In the genomic region with DNA sequence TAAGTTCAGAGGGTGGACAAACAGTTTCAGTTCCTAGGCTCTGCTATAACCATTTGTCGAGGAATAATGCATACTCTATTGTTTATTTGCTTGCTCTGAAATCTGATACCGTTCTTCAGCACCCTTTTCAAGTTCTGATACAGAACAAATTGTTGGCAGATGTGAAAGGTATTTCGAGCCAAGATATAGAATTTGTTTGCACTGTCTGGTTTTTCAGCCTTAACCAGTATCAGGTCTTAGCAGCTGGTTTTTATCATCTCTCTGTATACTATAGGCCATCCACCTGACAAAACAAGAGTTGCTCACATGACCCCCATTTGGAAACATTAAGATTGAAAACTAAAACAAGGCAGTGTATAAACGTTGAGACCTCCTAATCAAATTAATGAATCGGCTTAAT, we compare ENCODE assay signal across 20 mouse cellular contexts.
DNase-seq lines count a peak whose midpoint lies in the region; ATAC-seq and TF ChIP-seq lines count a peak whose summit lies in the region.
"Had no signal": no experiment of that assay in that cellular context is flagged by ENCODE, and none has a peak within 500 bp of the region (broad histone marks: within the 10 kb centered on the region; RNA-seq: fewer than 3 reads in every experiment).

No protein-coding gene starts in this region.

- H3K9me3 ChIP-seq in hindbrain, embryonic 11.5 days (ENCODE audit: control insufficient read depth, low read length), result no peaks in the 10 kb centered on the region
- no peaks in the 10 kb centered on the region for H3K9me3 ChIP-seq in hindbrain, postnatal 0 days (ENCODE audit: low read length)
- no peaks in the 10 kb centered on the region for H3K9me3 ChIP-seq in stomach, embryonic 14.5 days (ENCODE audit: control insufficient read depth, low read depth, low read length)
- H3K9me3 ChIP-seq in stomach, postnatal 0 days (ENCODE audit: control insufficient read depth, low read length), result no peaks in the 10 kb centered on the region
- H3K9me3 ChIP-seq in limb, embryonic 12.5 days, result no peaks in the 10 kb centered on the region
- no peaks in the 10 kb centered on the region for H3K9me3 ChIP-seq in hindbrain, embryonic 13.5 days
- H3K9me3 ChIP-seq: embryonic facial prominence, embryonic 13.5 days had no signal

- H3K4me3 ChIP-seq in hindbrain, embryonic 11.5 days (ENCODE audit: low read depth, low read length), result no peak overlapping the region
- no peak overlapping the region for H3K4me3 ChIP-seq in hindbrain, postnatal 0 days (ENCODE audit: low read length)
- no peak overlapping the region for H3K4me3 ChIP-seq in stomach, embryonic 14.5 days (ENCODE audit: low read depth, low read length)
- no peak overlapping the region for H3K4me3 ChIP-seq in stomach, postnatal 0 days (ENCODE audit: low read depth, low read length)
- no peak overlapping the region for H3K4me3 ChIP-seq in limb, embryonic 12.5 days (replicated peaks)
- H3K4me3 ChIP-seq in hindbrain, embryonic 13.5 days, result no peak overlapping the region
- H3K4me3 ChIP-seq: embryonic facial prominence, embryonic 13.5 days had no signal

- no peak overlapping the region for H3K9ac ChIP-seq in hindbrain, embryonic 11.5 days (ENCODE audit: low read depth, low read length)
- no peak overlapping the region for H3K9ac ChIP-seq in hindbrain, postnatal 0 days (replicated peaks; ENCODE audit: low read length)
- H3K9ac ChIP-seq in stomach, embryonic 14.5 days (replicated peaks; ENCODE audit: low read depth, low read length), result no peak overlapping the region
- no peak overlapping the region for H3K9ac ChIP-seq in stomach, postnatal 0 days (ENCODE audit: low read length)
- H3K9ac ChIP-seq in limb, embryonic 12.5 days (replicated peaks), result no peak overlapping the region
- no peak overlapping the region for H3K9ac ChIP-seq in hindbrain, embryonic 13.5 days
- H3K9ac ChIP-seq: embryonic facial prominence, embryonic 13.5 days; liver, embryonic 14.5 days had no signal

- no peaks in the 10 kb centered on the region for H3K27me3 ChIP-seq in hindbrain, embryonic 11.5 days (ENCODE audit: control insufficient read depth, insufficient read depth, low read length)
- H3K27me3 ChIP-seq in hindbrain, postnatal 0 days (ENCODE audit: insufficient read depth, low read length), result no peaks in the 10 kb centered on the region
- no peaks in the 10 kb centered on the region for H3K27me3 ChIP-seq in stomach, embryonic 14.5 days (ENCODE audit: control insufficient read depth, insufficient read depth, low read length)
- no peaks in the 10 kb centered on the region for H3K27me3 ChIP-seq in stomach, postnatal 0 days (ENCODE audit: control insufficient read depth, insufficient read depth, low read length)
- H3K27me3 ChIP-seq in limb, embryonic 12.5 days, result no peaks in the 10 kb centered on the region
- no peaks in the 10 kb centered on the region for H3K27me3 ChIP-seq in hindbrain, embryonic 13.5 days
- H3K27me3 ChIP-seq: CH12.LX; embryonic facial prominence, embryonic 13.5 days had no signal

- no peak for ATAC-seq in hindbrain, embryonic 11.5 days (ENCODE audit: low FRiP score)
- ATAC-seq in hindbrain, postnatal 0 days, result no peak
- ATAC-seq in stomach, embryonic 14.5 days (ENCODE audit: insufficient number of reproducible peaks, insufficient read depth, low FRiP score, low read depth), result peak; percentile 78; the same call in 1 of the 2 replicates
- ATAC-seq in stomach, postnatal 0 days (ENCODE audit: low FRiP score, low TSS enrichment), result no peak
- ATAC-seq in limb, embryonic 12.5 days (ENCODE audit: insufficient number of reproducible peaks, insufficient read depth, low FRiP score, low TSS enrichment, low read depth), result peak; percentile 66; the same call in 1 of the 2 replicates
- no peak for ATAC-seq in hindbrain, embryonic 13.5 days (ENCODE audit: low FRiP score)
- ATAC-seq: midbrain, embryonic 16.5 days had no signal

- H3K27ac ChIP-seq in hindbrain, embryonic 11.5 days (ENCODE audit: low read depth, low read length), result no peak overlapping the region
- H3K27ac ChIP-seq in hindbrain, postnatal 0 days, result no peak overlapping the region
- H3K27ac ChIP-seq in stomach, embryonic 14.5 days (ENCODE audit: low read length), result no peak overlapping the region
- H3K27ac ChIP-seq in stomach, postnatal 0 days (replicated peaks), result no peak overlapping the region
- no peak overlapping the region for H3K27ac ChIP-seq in limb, embryonic 12.5 days
- H3K27ac ChIP-seq in hindbrain, embryonic 13.5 days, result no peak overlapping the region
- H3K27ac ChIP-seq: embryonic facial prominence, embryonic 13.5 days; kidney, postnatal 0 days; liver, embryonic 14.5 days had no signal

- H3K4me1 ChIP-seq in hindbrain, embryonic 11.5 days (replicated peaks; ENCODE audit: control insufficient read depth, insufficient read depth, low read length), result no peaks in the 10 kb centered on the region
- H3K4me1 ChIP-seq in hindbrain, postnatal 0 days (ENCODE audit: insufficient read depth, low read length), result no peaks in the 10 kb centered on the region
- H3K4me1 ChIP-seq in stomach, embryonic 14.5 days (ENCODE audit: control insufficient read depth, insufficient read depth, low read length), result peaks cover 4% of the 10 kb centered on the region; the same call in 1 of the 2 replicates
- H3K4me1 ChIP-seq in stomach, postnatal 0 days (replicated peaks; ENCODE audit: control insufficient read depth, insufficient read depth), result no peaks in the 10 kb centered on the region
- H3K4me1 ChIP-seq in limb, embryonic 12.5 days (replicated peaks), result peaks cover 9% of the 10 kb centered on the region
- H3K4me1 ChIP-seq in hindbrain, embryonic 13.5 days (replicated peaks), result no peaks in the 10 kb centered on the region
- H3K4me1 ChIP-seq: embryonic facial prominence, embryonic 13.5 days had no signal

- no peak for TF ChIP-seq EP300 in stomach, postnatal 0 days (optimal IDR thresholded peaks at IDR 0.05)

- 65% methylated on average over 5 of the region's 5 CpGs for WGBS in hindbrain, embryonic 11.5 days
- 76% methylated on average over 5 of the region's 5 CpGs for WGBS in hindbrain, postnatal 0 days
- 9% methylated on average over 5 of the region's 5 CpGs for WGBS in stomach, embryonic 14.5 days
- WGBS in stomach, postnatal 0 days, result 13% methylated on average over 5 of the region's 5 CpGs
- WGBS in limb, embryonic 12.5 days, result 38% methylated on average over 5 of the region's 5 CpGs
- WGBS in hindbrain, embryonic 13.5 days, result 72% methylated on average over 5 of the region's 5 CpGs

- DNase-seq in hindbrain, embryonic 11.5 days (ENCODE audit: low spot score), result peak; percentile 5
- DNase-seq in hindbrain, postnatal 0 days (ENCODE audit: low spot score), result no peak
- DNase-seq in stomach, postnatal 0 days (ENCODE audit: low spot score), result no peak
- no peak for DNase-seq in cerebellum, adult 9-11 months
- DNase-seq in adrenal gland, postnatal 10 days, result no peak
- DNase-seq: adrenal gland, postnatal 25 days; cerebellum, postnatal 10 days; gastrocnemius, postnatal 10 days; heart, adult 18-20 months; heart, postnatal 4 days; layer of hippocampus, postnatal 36 days; retina, postnatal 1 day had no signal

- H3K36me3 ChIP-seq in hindbrain, embryonic 11.5 days (ENCODE audit: control insufficient read depth, insufficient read depth, low read length), result no peaks in the 10 kb centered on the region
- H3K36me3 ChIP-seq in hindbrain, postnatal 0 days (ENCODE audit: insufficient read depth, low read length), result no peaks in the 10 kb centered on the region
- no peaks in the 10 kb centered on the region for H3K36me3 ChIP-seq in stomach, embryonic 14.5 days (ENCODE audit: control insufficient read depth, insufficient read depth, low read length)
- no peaks in the 10 kb centered on the region for H3K36me3 ChIP-seq in stomach, postnatal 0 days (ENCODE audit: control insufficient read depth, insufficient read depth, low read length)
- no peaks in the 10 kb centered on the region for H3K36me3 ChIP-seq in limb, embryonic 12.5 days
- H3K36me3 ChIP-seq in hindbrain, embryonic 13.5 days, result no peaks in the 10 kb centered on the region
- H3K36me3 ChIP-seq: embryonic facial prominence, embryonic 13.5 days had no signal

- no peak overlapping the region for H3K4me2 ChIP-seq in hindbrain, embryonic 11.5 days (replicated peaks; ENCODE audit: low read depth, low read length)
- no peak overlapping the region for H3K4me2 ChIP-seq in hindbrain, postnatal 0 days (ENCODE audit: low read depth, low read length)
- H3K4me2 ChIP-seq in stomach, embryonic 14.5 days (replicated peaks; ENCODE audit: low read depth, low read length), result no peak overlapping the region
- H3K4me2 ChIP-seq in stomach, postnatal 0 days (replicated peaks; ENCODE audit: low read depth), result no peak overlapping the region
- no peak overlapping the region for H3K4me2 ChIP-seq in limb, embryonic 12.5 days
- H3K4me2 ChIP-seq in hindbrain, embryonic 13.5 days, result no peak overlapping the region
- H3K4me2 ChIP-seq: embryonic facial prominence, embryonic 13.5 days had no signal

- TF ChIP-seq CTCF in hindbrain, postnatal 0 days (IDR thresholded peaks at IDR 0.05; ENCODE audit: low read depth), result no peak
- TF ChIP-seq CTCF in stomach, postnatal 0 days (IDR thresholded peaks at IDR 0.05; ENCODE audit: low read depth), result no peak

Comparison
In these comparisons a context has a peak if more than half of its experiments do, and no peak if none do; other contexts are left out.
1. ATAC-seq: peak in stomach, embryonic 14.5 days (single experiment) and limb, embryonic 12.5 days (single experiment); none in hindbrain, embryonic 11.5 days (single experiment), hindbrain, postnatal 0 days (single experiment), stomach, postnatal 0 days (single experiment) and hindbrain, embryonic 13.5 days (single experiment).